Mouse (Mus musculus): ENCODE data around the gene Cxcr5. TPM values are rescaled to one million over a fixed set of nuclear protein-coding genes. Genes with fewer than 3 reads are reported as not detected.

Cxcr5 gene
- polyA plus RNA-seq, 1 experiment from 2014 or later = not detected

DNA sequence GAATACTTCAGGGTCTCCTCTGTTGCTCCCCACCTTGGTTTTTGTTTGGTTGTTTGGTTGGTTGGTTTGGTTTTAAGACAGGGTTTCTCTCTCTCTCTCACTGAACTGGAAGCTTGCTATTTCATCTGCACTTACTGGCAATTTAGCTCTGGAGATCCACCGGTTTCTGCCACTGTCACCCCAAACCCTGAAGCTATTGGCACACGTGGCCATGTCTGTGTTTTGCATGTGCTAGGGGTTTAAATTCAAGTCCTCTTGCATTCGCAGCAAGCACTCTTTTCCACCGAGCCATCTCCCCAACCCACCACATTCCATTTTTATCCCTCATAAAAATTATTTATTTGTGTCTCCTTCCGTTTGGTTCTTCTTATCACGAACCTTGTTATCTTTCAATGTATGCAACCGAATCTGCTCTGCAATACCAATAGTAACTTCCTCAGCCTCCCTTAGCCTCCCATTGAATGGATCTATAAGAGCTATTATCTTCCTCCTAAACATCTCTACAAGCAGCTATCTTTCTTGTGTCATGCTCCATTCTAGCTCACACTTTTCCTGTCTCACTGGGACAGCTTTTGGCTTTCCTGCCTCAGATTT lies 30.0 kb upstream of the Cxcr5 start:
- Histone ChIP-seq H3K4me1 (ENCODE audit: control insufficient read depth, insufficient read depth, low read length) (no peaks in the 10 kb centered on the region), H3K9ac (ENCODE audit: low read length) (no peak overlapping the region), H3K36me3 (ENCODE audit: control insufficient read depth, insufficient read depth, low read length) (no peaks in the 10 kb centered on the region), H3K4me2 (ENCODE audit: low read length) (no peak overlapping the region), H3K27me3 (replicated peaks; ENCODE audit: control insufficient read depth, insufficient read depth, low read length) (no peaks in the 10 kb centered on the region), H3K9me3 (replicated peaks; ENCODE audit: control insufficient read depth, low read length) (no peaks in the 10 kb centered on the region), H3K27ac (ENCODE audit: low read depth, low read length) (no peak overlapping the region), H3K4me3 (ENCODE audit: low read depth, low read length) (no peak overlapping the region)
- no peak for DNase-seq (ENCODE audit: low spot score)
- 90% methylated on average over 7 of the region's 7 CpGs for WGBS
- ATAC-seq = no peak

DNA sequence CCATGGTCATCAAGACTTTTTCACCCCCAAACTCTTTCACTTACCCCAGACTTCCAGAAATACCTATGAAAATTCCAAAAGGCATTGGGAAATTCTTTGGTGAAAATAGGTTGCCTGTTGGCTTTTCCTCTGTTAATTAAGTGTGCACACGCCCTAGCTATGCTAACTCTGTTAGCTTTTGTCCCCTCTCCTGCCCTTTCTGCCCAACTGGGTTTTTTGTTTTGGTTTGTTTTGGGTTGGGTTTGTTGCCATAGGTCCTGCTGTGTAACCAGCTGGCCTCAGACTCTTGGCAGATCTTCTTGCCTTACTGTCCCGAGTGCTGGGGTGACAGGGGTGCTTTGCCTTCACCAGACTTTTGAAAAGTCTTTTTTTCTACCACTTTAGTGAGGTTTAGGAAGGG lies 29.3 kb upstream of the Cxcr5 start:
- Histone ChIP-seq H3K36me3 (ENCODE audit: control insufficient read depth, insufficient read depth, low read length) (no peaks in the 10 kb centered on the region), H3K27me3 (replicated peaks; ENCODE audit: control insufficient read depth, insufficient read depth, low read length) (no peaks in the 10 kb centered on the region), H3K9me3 (replicated peaks; ENCODE audit: control insufficient read depth, low read length) (no peaks in the 10 kb centered on the region), H3K9ac (ENCODE audit: low read length) (no peak overlapping the region), H3K4me2 (ENCODE audit: low read length) (no peak overlapping the region), H3K4me3 (ENCODE audit: low read depth, low read length) (no peak overlapping the region), H3K4me1 (ENCODE audit: control insufficient read depth, insufficient read depth, low read length) (no peaks in the 10 kb centered on the region), H3K27ac (ENCODE audit: low read depth, low read length) (no peak overlapping the region)
- DNase-seq (ENCODE audit: low spot score) (no peak), ATAC-seq (no peak)
- WGBS = 6% methylated on average over 2 of the region's 2 CpGs

DNA sequence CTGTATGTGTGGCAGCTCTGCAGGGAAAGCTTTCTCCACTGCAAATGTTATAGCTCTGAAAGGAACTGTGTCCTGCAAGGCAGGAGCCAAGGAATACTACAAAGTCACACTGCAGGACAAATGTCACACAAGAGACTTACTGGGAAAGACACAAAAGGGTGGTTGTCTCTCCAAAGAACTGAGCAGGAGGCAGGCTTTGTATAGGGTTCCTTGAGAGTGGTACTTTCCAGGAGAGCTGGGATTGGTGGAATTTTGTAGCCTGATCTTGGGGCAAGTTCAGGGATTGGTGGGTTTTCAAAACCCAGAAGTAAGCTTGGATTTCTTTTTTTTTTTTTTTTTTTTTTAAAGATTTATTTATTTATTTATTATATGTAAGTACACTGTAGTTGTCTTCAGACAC lies 27.4 kb upstream of the Cxcr5 start:
- no peaks in the 10 kb centered on the region for H3K4me1 ChIP-seq (ENCODE audit: control insufficient read depth, insufficient read depth, low read length)
- no peak overlapping the region for H3K9ac ChIP-seq (ENCODE audit: low read length)
- ATAC-seq (no peak), DNase-seq (ENCODE audit: low spot score) (no peak)
- H3K27me3 ChIP-seq (replicated peaks; ENCODE audit: control insufficient read depth, insufficient read depth, low read length) = no peaks in the 10 kb centered on the region
- H3K9me3 ChIP-seq (replicated peaks; ENCODE audit: control insufficient read depth, low read length) = no peaks in the 10 kb centered on the region
- no peak overlapping the region for H3K27ac ChIP-seq (ENCODE audit: low read depth, low read length)
- H3K36me3 ChIP-seq (ENCODE audit: control insufficient read depth, insufficient read depth, low read length) = no peaks in the 10 kb centered on the region
- H3K4me3 ChIP-seq (ENCODE audit: low read depth, low read length) = no peak overlapping the region
- no peak overlapping the region for H3K4me2 ChIP-seq (ENCODE audit: low read length)

DNA sequence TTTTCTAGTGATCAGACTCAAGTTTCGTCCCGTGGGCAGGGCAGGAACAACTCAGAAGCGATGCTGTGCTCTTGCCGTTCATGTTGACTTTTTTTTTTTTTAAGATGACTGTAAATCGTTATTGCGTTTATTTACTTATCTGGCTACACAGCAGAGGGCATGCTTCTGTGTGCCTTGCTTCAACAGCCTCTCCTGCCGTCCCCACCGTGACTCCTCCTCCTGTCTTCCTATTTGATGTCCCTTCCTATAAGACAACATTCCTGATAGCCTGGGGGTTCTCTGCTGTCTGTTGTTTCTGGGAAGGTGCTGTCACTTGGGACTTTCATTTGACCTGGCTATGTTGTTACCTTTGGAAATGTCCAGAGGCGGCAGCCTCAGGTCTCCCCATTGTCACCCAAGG lies 26.9 kb upstream of the Cxcr5 start:
- Histone ChIP-seq H3K27me3 (replicated peaks; ENCODE audit: control insufficient read depth, insufficient read depth, low read length) (no peaks in the 10 kb centered on the region), H3K27ac (ENCODE audit: low read depth, low read length) (no peak overlapping the region), H3K9ac (ENCODE audit: low read length) (no peak overlapping the region), H3K9me3 (replicated peaks; ENCODE audit: control insufficient read depth, low read length) (no peaks in the 10 kb centered on the region), H3K4me2 (ENCODE audit: low read length) (no peak overlapping the region), H3K36me3 (ENCODE audit: control insufficient read depth, insufficient read depth, low read length) (no peaks in the 10 kb centered on the region), H3K4me3 (ENCODE audit: low read depth, low read length) (no peak overlapping the region), H3K4me1 (ENCODE audit: control insufficient read depth, insufficient read depth, low read length) (no peaks in the 10 kb centered on the region)
- 81% methylated on average over 9 of the region's 9 CpGs for WGBS
- ATAC-seq (no peak), DNase-seq (ENCODE audit: low spot score) (no peak)

DNA sequence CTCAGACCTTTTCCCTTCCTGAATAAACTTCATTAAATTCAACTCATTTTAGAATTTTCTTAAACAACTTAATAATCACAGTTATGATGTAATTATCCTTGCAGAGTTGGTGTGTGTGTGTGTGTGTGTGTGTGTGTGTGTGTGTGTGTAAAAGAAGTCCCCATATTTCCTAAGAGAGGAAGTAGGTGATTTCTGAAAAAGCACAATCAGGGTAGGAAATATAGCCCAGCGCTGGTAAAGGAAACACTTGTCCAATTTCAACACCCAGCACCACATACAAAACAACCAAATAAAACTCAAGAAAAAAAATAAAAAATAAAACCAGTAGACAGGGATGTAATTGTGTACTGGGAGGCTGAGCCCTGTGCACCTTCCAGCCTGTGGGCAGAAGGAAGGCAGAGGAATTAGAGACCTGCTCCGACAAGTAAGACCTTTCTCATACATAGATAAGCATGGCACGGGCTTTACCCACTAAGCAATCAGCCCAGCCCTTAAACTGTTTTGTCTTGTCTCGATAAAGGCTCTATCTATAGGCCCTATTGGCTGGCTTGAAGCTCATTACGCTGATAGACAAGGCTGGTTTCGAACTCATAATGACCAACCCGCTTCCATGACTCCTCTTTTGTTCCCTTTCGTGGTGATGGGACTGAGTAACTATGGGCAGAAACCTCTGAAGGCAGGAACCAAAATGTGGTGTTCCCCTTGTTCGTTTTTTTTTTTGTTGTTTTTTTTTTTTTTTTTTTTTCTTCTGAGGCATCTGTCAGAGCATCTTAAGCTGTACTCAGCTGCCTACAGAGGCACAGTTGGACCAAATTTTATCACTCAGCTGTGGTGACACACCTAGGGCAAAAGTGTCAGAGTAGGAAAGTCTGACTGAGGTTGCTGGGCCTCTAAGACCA lies 25.8 kb upstream of the Cxcr5 start:
- H3K27me3 ChIP-seq (replicated peaks; ENCODE audit: control insufficient read depth, insufficient read depth, low read length) = no peaks in the 10 kb centered on the region
- 83% methylated on average over 9 of the region's 9 CpGs for WGBS
- H3K36me3 ChIP-seq (ENCODE audit: control insufficient read depth, insufficient read depth, low read length) = no peaks in the 10 kb centered on the region
- no peak overlapping the region for H3K9ac ChIP-seq (ENCODE audit: low read length)
- no peak overlapping the region for H3K27ac ChIP-seq (ENCODE audit: low read depth, low read length)
- H3K4me1 ChIP-seq (ENCODE audit: control insufficient read depth, insufficient read depth, low read length) = no peaks in the 10 kb centered on the region
- DNase-seq (ENCODE audit: low spot score) (no peak), ATAC-seq (no peak)
- H3K9me3 ChIP-seq (replicated peaks; ENCODE audit: control insufficient read depth, low read length) = no peaks in the 10 kb centered on the region
- no peak overlapping the region for H3K4me3 ChIP-seq (ENCODE audit: low read depth, low read length)
- no peak overlapping the region for H3K4me2 ChIP-seq (ENCODE audit: low read length)

DNA sequence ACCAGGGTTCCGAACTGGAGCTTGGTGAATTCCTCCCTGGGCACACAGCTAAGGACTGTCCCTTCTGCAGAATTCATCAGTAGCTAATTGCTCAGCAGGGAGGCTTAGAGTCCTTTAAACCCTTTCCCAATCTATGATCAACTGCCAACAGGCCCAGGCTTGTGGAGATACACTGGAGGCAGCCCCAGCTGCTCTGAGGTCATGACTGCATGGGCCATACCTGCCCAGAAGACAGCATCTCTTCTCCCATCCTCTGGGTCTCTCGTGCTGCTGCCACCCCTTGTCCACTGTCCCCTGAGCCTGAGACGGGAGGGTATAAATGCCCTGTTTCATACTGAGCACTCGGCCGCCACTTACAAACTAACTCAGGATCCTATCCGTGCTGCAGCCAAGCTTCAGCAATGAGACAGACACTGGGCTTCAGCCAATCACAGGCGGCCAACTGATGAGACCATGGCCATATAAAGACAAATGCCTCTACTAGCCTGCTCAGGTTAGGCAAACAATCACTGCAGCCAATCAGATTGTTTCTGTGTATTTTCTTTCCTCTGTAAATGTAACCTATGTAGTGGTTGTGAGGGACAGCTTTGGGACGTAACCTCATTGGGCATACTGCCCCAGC lies 25.1 kb upstream of the Cxcr5 start:
- H3K9me3 ChIP-seq (replicated peaks; ENCODE audit: control insufficient read depth, low read length) = no peaks in the 10 kb centered on the region
- H3K4me1 ChIP-seq (ENCODE audit: control insufficient read depth, insufficient read depth, low read length) = no peaks in the 10 kb centered on the region
- whole genome bisulfite sequencing = 60% methylated on average over 8 of the region's 8 CpGs
- H3K4me3 ChIP-seq (ENCODE audit: low read depth, low read length) = no peak overlapping the region
- no peaks in the 10 kb centered on the region for H3K27me3 ChIP-seq (replicated peaks; ENCODE audit: control insufficient read depth, insufficient read depth, low read length)
- no peak overlapping the region for H3K9ac ChIP-seq (ENCODE audit: low read length)
- H3K27ac ChIP-seq (ENCODE audit: low read depth, low read length) = no peak overlapping the region
- no peaks in the 10 kb centered on the region for H3K36me3 ChIP-seq (ENCODE audit: control insufficient read depth, insufficient read depth, low read length)
- DNase-seq (ENCODE audit: low spot score) (no peak), ATAC-seq (no peak)
- H3K4me2 ChIP-seq (ENCODE audit: low read length) = no peak overlapping the region

DNA sequence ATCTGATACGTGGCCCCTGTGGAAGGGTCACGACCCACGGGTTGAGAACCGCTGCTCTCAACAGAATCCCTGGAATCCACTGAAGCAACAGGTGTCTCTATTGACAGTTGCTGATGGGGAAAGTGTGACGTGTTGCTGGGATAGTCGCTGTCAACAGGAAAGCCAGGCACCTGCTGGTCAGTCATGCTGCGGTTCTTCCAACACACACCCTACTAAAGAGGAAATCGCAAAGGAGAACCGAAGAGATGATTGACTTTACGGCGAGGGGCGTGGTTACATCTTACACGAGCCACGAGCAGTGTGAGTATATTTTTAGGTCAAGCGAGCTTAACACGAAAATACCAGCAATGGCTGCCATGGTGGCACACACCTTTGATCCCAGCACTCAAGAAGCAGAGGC lies 20.7 kb upstream of the Cxcr5 start:
- Histone ChIP-seq H3K9me3 (replicated peaks; ENCODE audit: control insufficient read depth, low read length) (no peaks in the 10 kb centered on the region), H3K27me3 (replicated peaks; ENCODE audit: control insufficient read depth, insufficient read depth, low read length) (no peaks in the 10 kb centered on the region), H3K4me3 (ENCODE audit: low read depth, low read length) (no peak overlapping the region), H3K4me2 (ENCODE audit: low read length) (no peak overlapping the region), H3K9ac (ENCODE audit: low read length) (no peak overlapping the region), H3K4me1 (ENCODE audit: control insufficient read depth, insufficient read depth, low read length) (no peaks in the 10 kb centered on the region), H3K36me3 (ENCODE audit: control insufficient read depth, insufficient read depth, low read length) (no peaks in the 10 kb centered on the region), H3K27ac (ENCODE audit: low read depth, low read length) (no peak overlapping the region)
- DNase-seq (ENCODE audit: low spot score) = no peak
- no peak for ATAC-seq
- WGBS = 92% methylated on average over 16 of the region's 16 CpGs

DNA sequence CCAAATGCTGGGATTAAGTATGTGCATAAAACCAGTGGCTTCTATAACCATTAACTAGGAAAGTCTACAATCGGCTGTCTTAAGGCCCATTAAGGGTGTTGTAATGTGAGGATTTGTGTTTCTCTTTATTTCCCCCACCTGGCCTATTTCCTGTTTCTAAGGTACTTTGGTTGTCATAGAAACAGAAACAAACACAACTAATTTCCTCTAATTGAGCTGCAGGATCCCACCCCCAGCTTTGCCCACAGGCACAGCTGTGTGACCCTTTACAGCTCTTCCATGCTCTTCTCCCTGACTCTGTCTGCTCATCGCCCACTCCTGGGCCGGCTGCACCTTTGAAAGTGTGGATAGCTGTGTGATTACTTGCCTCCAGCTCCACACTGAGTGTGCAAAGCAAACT lies 19.7 kb upstream of the Cxcr5 start:
- Histone ChIP-seq H3K27me3 (replicated peaks; ENCODE audit: control insufficient read depth, insufficient read depth, low read length) (no peaks in the 10 kb centered on the region), H3K9ac (ENCODE audit: low read length) (no peak overlapping the region), H3K27ac (ENCODE audit: low read depth, low read length) (no peak overlapping the region), H3K4me1 (ENCODE audit: control insufficient read depth, insufficient read depth, low read length) (no peaks in the 10 kb centered on the region), H3K4me3 (ENCODE audit: low read depth, low read length) (no peak overlapping the region), H3K4me2 (ENCODE audit: low read length) (no peak overlapping the region), H3K36me3 (ENCODE audit: control insufficient read depth, insufficient read depth, low read length) (no peaks in the 10 kb centered on the region), H3K9me3 (replicated peaks; ENCODE audit: control insufficient read depth, low read length) (no peaks in the 10 kb centered on the region)
- ATAC-seq (no peak), DNase-seq (ENCODE audit: low spot score) (no peak)
- WGBS = 48% methylated on average over 3 of the region's 3 CpGs

DNA sequence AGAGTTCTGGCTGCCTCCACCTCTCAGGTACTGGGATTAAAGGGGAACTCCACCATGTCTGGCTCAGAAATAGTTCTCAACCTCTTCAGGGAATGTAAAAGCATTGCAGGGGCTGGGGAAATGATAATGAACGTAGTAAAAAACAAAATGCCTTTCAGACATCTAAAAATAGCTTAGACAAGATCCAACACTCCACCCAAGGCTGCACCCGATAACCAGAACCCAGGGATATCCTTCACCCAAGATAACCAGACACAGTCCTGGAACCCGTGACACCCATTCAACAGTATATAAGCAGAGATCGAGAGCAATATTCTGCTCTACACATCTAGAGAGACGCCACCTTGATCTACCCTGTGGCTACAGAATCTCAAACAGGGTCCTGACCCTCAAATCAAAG lies 18.4 kb upstream of the Cxcr5 start:
- Histone ChIP-seq H3K4me2 (ENCODE audit: low read length) (no peak overlapping the region), H3K9ac (ENCODE audit: low read length) (no peak overlapping the region), H3K4me1 (ENCODE audit: control insufficient read depth, insufficient read depth, low read length) (no peaks in the 10 kb centered on the region), H3K4me3 (ENCODE audit: low read depth, low read length) (no peak overlapping the region), H3K27me3 (replicated peaks; ENCODE audit: control insufficient read depth, insufficient read depth, low read length) (no peaks in the 10 kb centered on the region), H3K36me3 (ENCODE audit: control insufficient read depth, insufficient read depth, low read length) (no peaks in the 10 kb centered on the region), H3K9me3 (replicated peaks; ENCODE audit: control insufficient read depth, low read length) (no peaks in the 10 kb centered on the region), H3K27ac (ENCODE audit: low read depth, low read length) (no peak overlapping the region)
- ATAC-seq = no peak
- 90% methylated on average over 5 of the region's 5 CpGs for WGBS
- DNase-seq (ENCODE audit: low spot score) = no peak
